Mouse (Mus musculus): ENCODE measurements around the gene Dnaic2. TPM values are rescaled to one million over a fixed set of nuclear protein-coding genes. Genes with fewer than 3 reads are reported as not detected.
A peak's percentile ranks its signal among the peaks of the same experiment; 100 is the strongest.

The Dnaic2 gene
- polyA plus RNA-seq, 1 experiment from 2014 or later, result 0.50 TPM

- Histone ChIP-seq H3K27me3 (no peaks in the 10 kb centered on the region), H3K27ac (no peak overlapping the region), H3K9ac (replicated peaks) (no peak overlapping the region), H3K4me2 (no peak overlapping the region), H3K36me3 (0 out of 2 replicates have a peak, but pooled peaks cover 4% of the 10 kb centered on the region), H3K4me3 (replicated peaks) (no peak overlapping the region), H3K9me3 (no peaks in the 10 kb centered on the region), H3K4me1 (replicated peaks) (peaks cover 7% of the 10 kb centered on the region; the same call in 1 of the 2 replicates)
- WGBS, result 86% methylated on average over 15 of the region's 15 CpGs
- ATAC-seq (ENCODE audit: insufficient number of reproducible peaks, insufficient read depth, low FRiP score, low TSS enrichment, low read depth), result no peak
These were observed 24.8 kb upstream of the Dnaic2 start for GRCm38 (mm10) chr11:114702311-114702995.

- H3K9me3 ChIP-seq, result no peaks in the 10 kb centered on the region
- no peak overlapping the region for H3K27ac ChIP-seq
- no peak for ATAC-seq (ENCODE audit: insufficient number of reproducible peaks, insufficient read depth, low FRiP score, low TSS enrichment, low read depth)
- H3K4me1 ChIP-seq (replicated peaks), result peaks cover 7% of the 10 kb centered on the region; the same call in 1 of the 2 replicates
- H3K4me2 ChIP-seq, result no peak overlapping the region
- H3K27me3 ChIP-seq, result no peaks in the 10 kb centered on the region
- no peak overlapping the region for H3K4me3 ChIP-seq (replicated peaks)
- 90% methylated on average over 6 of the region's 6 CpGs for WGBS
- no peak overlapping the region for H3K9ac ChIP-seq (replicated peaks)
- H3K36me3 ChIP-seq, result 0 out of 2 replicates have a peak, but pooled peaks cover 9% of the 10 kb centered on the region
These were observed 24.2 kb upstream of the Dnaic2 start for GRCm38 (mm10) chr11:114702996-114703361.

GRCm38 (mm10) chr11:114704071-114704913, 22.9 kb upstream of the Dnaic2 start:
- Histone ChIP-seq H3K4me2 (no peak overlapping the region), H3K4me3 (replicated peaks) (no peak overlapping the region), H3K4me1 (replicated peaks) (peaks cover 7% of the 10 kb centered on the region; the same call in 1 of the 2 replicates), H3K9me3 (no peaks in the 10 kb centered on the region), H3K36me3 (peaks cover 17% of the 10 kb centered on the region; the same call in 1 of the 2 replicates), H3K9ac (replicated peaks) (no peak overlapping the region), H3K27ac (no peak overlapping the region), H3K27me3 (no peaks in the 10 kb centered on the region)
- no peak for ATAC-seq (ENCODE audit: insufficient number of reproducible peaks, insufficient read depth, low FRiP score, low TSS enrichment, low read depth)
- WGBS, result 66% methylated on average over 22 of the region's 22 CpGs

- ATAC-seq (ENCODE audit: insufficient number of reproducible peaks, insufficient read depth, low FRiP score, low TSS enrichment, low read depth), result no peak
- H3K9me3 ChIP-seq, result no peaks in the 10 kb centered on the region
- WGBS, result 87% methylated on average over 5 of the region's 5 CpGs
- H3K27ac ChIP-seq, result no peak overlapping the region
- no peaks in the 10 kb centered on the region for H3K27me3 ChIP-seq
- peaks cover 23% of the 10 kb centered on the region; the same call in 1 of the 2 replicates for H3K36me3 ChIP-seq
- H3K4me1 ChIP-seq (replicated peaks), result peaks cover 7% of the 10 kb centered on the region; the same call in 1 of the 2 replicates
- no peak overlapping the region for H3K9ac ChIP-seq (replicated peaks)
- no peak overlapping the region for H3K4me3 ChIP-seq (replicated peaks)
- no peak overlapping the region for H3K4me2 ChIP-seq
These were observed 20.9 kb upstream of the Dnaic2 start for GRCm38 (mm10) chr11:114706358-114706757.

- Histone ChIP-seq H3K9ac (replicated peaks) (no peak overlapping the region), H3K36me3 (peaks cover 23% of the 10 kb centered on the region), H3K4me1 (replicated peaks) (no peaks in the 10 kb centered on the region), H3K4me3 (replicated peaks) (no peak overlapping the region), H3K27me3 (no peaks in the 10 kb centered on the region), H3K27ac (no peak overlapping the region), H3K4me2 (no peak overlapping the region), H3K9me3 (no peaks in the 10 kb centered on the region)
- 85% methylated on average over 3 of the region's 3 CpGs for WGBS
- ATAC-seq (ENCODE audit: insufficient number of reproducible peaks, insufficient read depth, low FRiP score, low TSS enrichment, low read depth), result no peak
These were observed 15.8 kb upstream of the Dnaic2 start for GRCm38 (mm10) chr11:114711393-114711792.

GRCm38 (mm10) chr11:114711861-114712260, 15.3 kb upstream of the Dnaic2 start:
- ATAC-seq (ENCODE audit: insufficient number of reproducible peaks, insufficient read depth, low FRiP score, low TSS enrichment, low read depth), result no peak
- no peak overlapping the region for H3K4me3 ChIP-seq (replicated peaks)
- WGBS, result 79% methylated on average over 12 of the region's 12 CpGs

GRCm38 (mm10) chr11:114714526-114714925, 12.7 kb upstream of the Dnaic2 start:
- H3K36me3 ChIP-seq, result peaks cover 10% of the 10 kb centered on the region; the same call in 1 of the 2 replicates
- H3K9me3 ChIP-seq, result no peaks in the 10 kb centered on the region
- no peaks in the 10 kb centered on the region for H3K27me3 ChIP-seq
- ATAC-seq (ENCODE audit: insufficient number of reproducible peaks, insufficient read depth, low FRiP score, low TSS enrichment, low read depth), result no peak
- WGBS, result 86% methylated on average over 6 of the region's 6 CpGs
- no peak overlapping the region for H3K9ac ChIP-seq (replicated peaks)
- H3K27ac ChIP-seq, result no peak overlapping the region
- no peak overlapping the region for H3K4me3 ChIP-seq (replicated peaks)
- H3K4me2 ChIP-seq, result no peak overlapping the region
- H3K4me1 ChIP-seq (replicated peaks), result no peaks in the 10 kb centered on the region

More at GRCm38 (mm10) chr11:114711861-114712260, 15.3 kb upstream of the Dnaic2 start:
- Histone ChIP-seq H3K9me3 (no peaks in the 10 kb centered on the region), H3K4me2 (no peak overlapping the region), H3K4me1 (replicated peaks) (no peaks in the 10 kb centered on the region), H3K27ac (no peak overlapping the region), H3K9ac (replicated peaks) (no peak overlapping the region), H3K27me3 (no peaks in the 10 kb centered on the region), H3K36me3 (peaks cover 23% of the 10 kb centered on the region)

- peaks cover 6% of the 10 kb centered on the region; the same call in 1 of the 2 replicates for H3K36me3 ChIP-seq
- no peak overlapping the region for H3K4me3 ChIP-seq (replicated peaks)
- no peaks in the 10 kb centered on the region for H3K27me3 ChIP-seq
- 79% methylated on average over 7 of the region's 7 CpGs for WGBS
- H3K9ac ChIP-seq (replicated peaks), result no peak overlapping the region
- H3K4me1 ChIP-seq (replicated peaks), result no peaks in the 10 kb centered on the region
- ATAC-seq (ENCODE audit: insufficient number of reproducible peaks, insufficient read depth, low FRiP score, low TSS enrichment, low read depth), result no peak
- no peaks in the 10 kb centered on the region for H3K9me3 ChIP-seq
- H3K4me2 ChIP-seq, result no peak overlapping the region
- H3K27ac ChIP-seq, result 0 out of 2 replicates have a peak overlapping the region, but pooled peaks have one; percentile 5
These were observed 11.7 kb upstream of the Dnaic2 start for GRCm38 (mm10) chr11:114715531-114715930.

- Histone ChIP-seq H3K4me2 (no peak overlapping the region), H3K9me3 (no peaks in the 10 kb centered on the region), H3K27me3 (no peaks in the 10 kb centered on the region), H3K4me1 (replicated peaks) (peaks cover 10% of the 10 kb centered on the region), H3K9ac (replicated peaks) (no peak overlapping the region), H3K27ac (no peak overlapping the region), H3K4me3 (replicated peaks) (no peak overlapping the region), H3K36me3 (no peaks in the 10 kb centered on the region)
- no peak for ATAC-seq (ENCODE audit: insufficient number of reproducible peaks, insufficient read depth, low FRiP score, low TSS enrichment, low read depth)
- 91% methylated on average over 10 of the region's 10 CpGs for WGBS
These were observed 6.7 kb upstream of the Dnaic2 start for GRCm38 (mm10) chr11:114720535-114720934.

GRCm38 (mm10) chr11:114722438-114722837, 4.8 kb upstream of the Dnaic2 start:
- 83% methylated on average over 8 of the region's 8 CpGs for WGBS
- Histone ChIP-seq H3K4me2 (no peak overlapping the region), H3K9me3 (no peaks in the 10 kb centered on the region), H3K4me1 (replicated peaks) (peaks cover 17% of the 10 kb centered on the region), H3K9ac (replicated peaks) (no peak overlapping the region), H3K27me3 (peaks cover 2% of the 10 kb centered on the region; the same call in 1 of the 2 replicates), H3K36me3 (no peaks in the 10 kb centered on the region), H3K4me3 (replicated peaks) (no peak overlapping the region), H3K27ac (no peak overlapping the region)
- no peak for ATAC-seq (ENCODE audit: insufficient number of reproducible peaks, insufficient read depth, low FRiP score, low TSS enrichment, low read depth)

- 69% methylated on average over 13 of the region's 13 CpGs for WGBS
- no peaks in the 10 kb centered on the region for H3K36me3 ChIP-seq
- no peak overlapping the region for H3K9ac ChIP-seq (replicated peaks)
- peaks cover 23% of the 10 kb centered on the region for H3K4me1 ChIP-seq (replicated peaks)
- peaks cover 8% of the 10 kb centered on the region for H3K27me3 ChIP-seq
- no peaks in the 10 kb centered on the region for H3K9me3 ChIP-seq
- no peak for ATAC-seq (ENCODE audit: insufficient number of reproducible peaks, insufficient read depth, low FRiP score, low TSS enrichment, low read depth)
- H3K27ac ChIP-seq, result no peak overlapping the region
- no peak overlapping the region for H3K4me3 ChIP-seq (replicated peaks)
- H3K4me2 ChIP-seq, result no peak overlapping the region
These were observed 4.2 kb upstream of the Dnaic2 start for GRCm38 (mm10) chr11:114723030-114723429.
